Mouse (Mus musculus): ENCODE measurements around the gene Snx30.
A peak's percentile ranks its signal among the peaks of the same experiment; 100 is the strongest.

Gene Snx30

GRCm38 (mm10) chr4:59914608-59915403 lies 109.2 kb downstream of the Snx30 start, which contains the start of gene Slc46a2:
Gene Slc46a2, minus strand, starts transcription at chr4:59915056.
- peak; percentile 70 for DNase-seq

GRCm38 (mm10) chr4:59917966-59918365 lies 112.3 kb downstream of the Snx30 start:
- no peak for DNase-seq

GRCm38 (mm10) chr4:59925082-59925481 lies 119.4 kb downstream of the Snx30 start:
- DNase-seq, result no peak

- DNase-seq, result no peak
Observed at GRCm38 (mm10) chr4:59927666-59928065, 122.0 kb downstream of the Snx30 start.

GRCm38 (mm10) chr4:59928347-59928746 lies 122.7 kb downstream of the Snx30 start:
- DNase-seq, result peak; percentile 66

- peak; percentile 40 for DNase-seq
Observed at GRCm38 (mm10) chr4:59932505-59933281, 127.1 kb downstream of the Snx30 start.

GRCm38 (mm10) chr4:59937543-59937942 lies 131.9 kb downstream of the Snx30 start:
- DNase-seq, result no peak

Data from kidney, adult 18-20 months (tissue).